ENCODE assay signal across 14 mouse cellular contexts in the genomic region with DNA sequence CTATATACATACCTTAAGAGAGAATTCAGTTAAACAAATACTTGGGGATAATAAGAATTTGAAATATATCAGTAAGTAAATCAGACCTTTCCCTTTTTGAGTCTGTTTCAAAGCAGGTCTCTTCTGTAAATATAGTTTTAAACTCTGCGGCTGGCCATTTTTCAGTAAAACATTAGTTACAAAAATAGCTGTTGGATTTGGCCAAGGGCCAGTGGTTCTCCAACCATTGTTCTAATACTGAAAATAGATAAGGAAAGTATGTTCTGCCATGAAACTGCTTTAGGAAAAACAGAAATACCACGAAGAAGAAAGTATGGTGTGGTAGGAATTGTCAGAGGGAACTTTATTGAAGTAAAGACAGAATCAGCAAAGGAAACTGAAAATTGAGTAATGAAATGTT. TPM values are rescaled to one million over a fixed set of nuclear protein-coding genes. Genes with fewer than 3 reads are reported as not detected.
DNase-seq lines count a peak whose midpoint lies in the region; ATAC-seq and TF ChIP-seq lines count a peak whose summit lies in the region.
"Had no signal": no experiment of that assay in that cellular context is flagged by ENCODE, and none has a peak within 500 bp of the region (broad histone marks: within the 10 kb centered on the region; RNA-seq: fewer than 3 reads in every experiment).

No protein-coding gene starts in this region.

- no peak overlapping the region for H3K9ac ChIP-seq in heart, embryonic 12.5 days
- H3K9ac ChIP-seq in liver, adult 2 months (ENCODE audit: low read depth, low read length): no peak overlapping the region
- H3K9ac ChIP-seq in liver, embryonic 11.5 days (ENCODE audit: low read depth, low read length): no peak overlapping the region
- H3K9ac ChIP-seq in heart, postnatal 0 days (replicated peaks; ENCODE audit: low read depth, low read length): no peak overlapping the region
- H3K9ac ChIP-seq: limb, embryonic 12.5 days; lung, embryonic 15.5 days had no signal

- no peak overlapping the region for H3K4me2 ChIP-seq in heart, embryonic 12.5 days
- no peak overlapping the region for H3K4me2 ChIP-seq in liver, embryonic 11.5 days
- peak overlapping the region; percentile 38 for H3K4me2 ChIP-seq in heart, postnatal 0 days (ENCODE audit: low read depth, low read length)
- H3K4me2 ChIP-seq: limb, embryonic 12.5 days; lung, embryonic 15.5 days had no signal

- no peak for ATAC-seq in heart, embryonic 12.5 days (ENCODE audit: insufficient number of reproducible peaks, low FRiP score)
- no peak for ATAC-seq in liver, embryonic 11.5 days (replicated peaks; ENCODE audit: low FRiP score)
- ATAC-seq in heart, postnatal 0 days (ENCODE audit: insufficient read depth, low read depth): no peak
- ATAC-seq: inflammation-experienced regulatory T-cells, adult 6 months had no signal

- WGBS in heart, embryonic 12.5 days: 20% methylated on average over 2 of the region's 2 CpGs
- 5% methylated on average over 2 of the region's 2 CpGs for WGBS in liver, adult 2 months
- WGBS in liver, embryonic 11.5 days: 78% methylated on average over 2 of the region's 2 CpGs
- WGBS in heart, postnatal 0 days: 6% methylated on average over 2 of the region's 2 CpGs

- no peak for DNase-seq in heart, adult 9 months (ENCODE audit: low spot score in 2 of 2)
- peak; percentile 33 for DNase-seq in liver, adult 2 months (ENCODE audit: extremely low read depth, low read depth, low spot score)
- no peak for DNase-seq in liver, embryonic 11.5 days (ENCODE audit: low spot score)
- DNase-seq in brain, adult 2 months (ENCODE audit: low read depth, low spot score): peak; percentile 18
- DNase-seq in heart, postnatal 0 days (ENCODE audit: low spot score): peak; percentile 54
- DNase-seq in embryo, embryonic 11 days: no peak
- DNase-seq: gastrocnemius, postnatal 14 days had no signal

- peaks cover 12% of the 10 kb centered on the region for H3K4me1 ChIP-seq in heart, embryonic 12.5 days (replicated peaks)
- peaks cover 13% of the 10 kb centered on the region for H3K4me1 ChIP-seq in liver, adult 2 months (ENCODE audit: control insufficient read depth, insufficient read depth, low read length)
- H3K4me1 ChIP-seq in liver, embryonic 11.5 days (replicated peaks; ENCODE audit: control insufficient read depth, insufficient read depth, low read length): peaks cover under 1% of the 10 kb centered on the region
- H3K4me1 ChIP-seq in heart, postnatal 0 days (ENCODE audit: control insufficient read depth, insufficient read depth): peaks cover 14% of the 10 kb centered on the region

- peaks cover 13% of the 10 kb centered on the region; the same call in 1 of the 2 replicates for H3K79me2 ChIP-seq in liver, adult 2 months (ENCODE audit: control insufficient read depth, insufficient read depth, low read length)

- no peak overlapping the region for H3K4me3 ChIP-seq in heart, embryonic 12.5 days
- H3K4me3 ChIP-seq in liver, adult 2 months (ENCODE audit: insufficient read depth, low read depth, low read length): no peak overlapping the region
- no peak overlapping the region for H3K4me3 ChIP-seq in liver, embryonic 11.5 days (ENCODE audit: low read depth, low read length)
- H3K4me3 ChIP-seq in heart, postnatal 0 days (ENCODE audit: low read depth, low read length): no peak overlapping the region; the same call in 1 of the 2 replicates
- H3K4me3 ChIP-seq: forebrain, embryonic 10.5 days; limb, embryonic 12.5 days; lung, embryonic 15.5 days; midbrain, embryonic 10.5 days had no signal

- H3K27me3 ChIP-seq in heart, embryonic 12.5 days (replicated peaks): no peaks in the 10 kb centered on the region
- H3K27me3 ChIP-seq in liver, adult 2 months (ENCODE audit: control insufficient read depth, insufficient read depth, low read length): no peaks in the 10 kb centered on the region
- no peaks in the 10 kb centered on the region for H3K27me3 ChIP-seq in liver, embryonic 11.5 days (replicated peaks; ENCODE audit: control insufficient read depth, insufficient read depth, low read length)
- H3K27me3 ChIP-seq in heart, postnatal 0 days (ENCODE audit: control insufficient read depth, insufficient read depth, low read length): no peaks in the 10 kb centered on the region
- H3K27me3 ChIP-seq: limb, embryonic 12.5 days; lung, embryonic 15.5 days had no signal

- H3K27ac ChIP-seq in heart, embryonic 12.5 days (ENCODE audit: poor library complexity, severe bottlenecking): 0 out of 2 replicates have a peak overlapping the region, but pooled peaks have one; percentile 43
- no peak overlapping the region for H3K27ac ChIP-seq in liver, adult 2 months (replicated peaks; ENCODE audit: insufficient read depth, low read depth, low read length)
- no peak overlapping the region for H3K27ac ChIP-seq in liver, embryonic 11.5 days (ENCODE audit: low read depth, low read length)
- peak overlapping the region; percentile 53; the same call in 1 of the 2 replicates for H3K27ac ChIP-seq in heart, postnatal 0 days (ENCODE audit: low read depth)
- H3K27ac ChIP-seq: forebrain, embryonic 10.5 days; limb, embryonic 12.5 days; lung, embryonic 15.5 days; midbrain, embryonic 10.5 days had no signal

- TF ChIP-seq CTCF in liver, adult 2 months (IDR thresholded peaks at IDR 0.05; ENCODE audit: low read depth, low read length): no peak
- no peak for TF ChIP-seq CTCF in heart, postnatal 0 days (IDR thresholded peaks at IDR 0.05; ENCODE audit: low read depth)

- TF ChIP-seq EP300 in heart, postnatal 0 days (IDR thresholded peaks at IDR 0.05; ENCODE audit: low read depth): no peak

- peaks cover 61% of the 10 kb centered on the region for H3K36me3 ChIP-seq in heart, embryonic 12.5 days
- H3K36me3 ChIP-seq in liver, adult 2 months (ENCODE audit: control insufficient read depth, insufficient read depth, low read length): peaks cover 50% of the 10 kb centered on the region
- H3K36me3 ChIP-seq in liver, embryonic 11.5 days (ENCODE audit: control insufficient read depth, insufficient read depth, low read length): peaks cover 33% of the 10 kb centered on the region
- peaks cover 62% of the 10 kb centered on the region for H3K36me3 ChIP-seq in heart, postnatal 0 days (replicated peaks; ENCODE audit: control insufficient read depth, insufficient read depth, low read length)

- no peak for TF ChIP-seq POLR2A in liver, adult 2 months (IDR thresholded peaks at IDR 0.05; ENCODE audit: extremely low read depth, insufficient read depth, low read length)

- no peaks in the 10 kb centered on the region for H3K9me3 ChIP-seq in heart, embryonic 12.5 days (replicated peaks)
- H3K9me3 ChIP-seq in liver, embryonic 11.5 days (ENCODE audit: control insufficient read depth, low read length): no peaks in the 10 kb centered on the region
- no peaks in the 10 kb centered on the region for H3K9me3 ChIP-seq in heart, postnatal 0 days (replicated peaks; ENCODE audit: control insufficient read depth, low read length)
- H3K9me3 ChIP-seq: forebrain, embryonic 10.5 days; G1E; limb, embryonic 12.5 days; lung, embryonic 15.5 days; midbrain, embryonic 10.5 days had no signal

RNA-seq across cellular contexts. Expression of gene Cpeb3, which starts 6.3 kb away (rescaled TPM):
- 6.8 and 9.5 TPM in 2 replicates for polyA plus RNA-seq in heart, embryonic 12.5 days (2016; fragmentation: Nextera tagmentation; extraction: Ambion mirVana)
- 6.4 and 8.9 TPM in 2 replicates for total RNA-seq in liver, adult 2 months (2014; rRNA removed)
- 4.3 TPM in 2 replicates for polyA plus RNA-seq in liver, adult 2 months (2012; rRNA removed)
- 1.3 and 2.0 TPM in 2 replicates for polyA plus RNA-seq in liver, embryonic 11.5 days (2014; fragmentation: Nextera tagmentation; extraction: Ambion mirVana)
- 19.6 and 21.8 TPM in 2 replicates for total RNA-seq in heart, postnatal 0 days (2014; rRNA removed; ENCODE audit: low replicate concordance)
- 13.5 and 13.7 TPM in 2 replicates for polyA plus RNA-seq in heart, postnatal 0 days (2015; fragmentation: Nextera tagmentation; extraction: Ambion mirVana)
- polyA plus RNA-seq: inflammation-experienced regulatory T-cells, adult 6 months had no signal

RNA-seq across cellular contexts. Expression of gene March5, which starts 7.4 kb away (rescaled TPM):
- 101 and 103 TPM in 2 replicates for polyA plus RNA-seq in heart, embryonic 12.5 days (2016; fragmentation: Nextera tagmentation; extraction: Ambion mirVana)
- 84.0 and 93.1 TPM in 2 replicates for total RNA-seq in liver, adult 2 months (2014; rRNA removed)
- polyA plus RNA-seq in liver, adult 2 months (2012; rRNA removed): 33.8 and 38.5 TPM in 2 replicates
- 117 and 130 TPM in 2 replicates for polyA plus RNA-seq in liver, embryonic 11.5 days (2014; fragmentation: Nextera tagmentation; extraction: Ambion mirVana)
- 72.7 and 80.9 TPM in 2 replicates for total RNA-seq in heart, postnatal 0 days (2014; rRNA removed; ENCODE audit: low replicate concordance)
- 82.5 and 84.3 TPM in 2 replicates for polyA plus RNA-seq in heart, postnatal 0 days (2015; fragmentation: Nextera tagmentation; extraction: Ambion mirVana)

Comparison
In these comparisons a context has a peak if more than half of its experiments do, and no peak if none do; other contexts are left out.
1. DNase-seq: peak in liver, adult 2 months (single experiment), brain, adult 2 months (single experiment) and heart, postnatal 0 days (single experiment); none in heart, adult 9 months (0 of 2), liver, embryonic 11.5 days (single experiment) and embryo, embryonic 11 days (single experiment).
2. H3K27ac ChIP-seq: peak in heart, embryonic 12.5 days (single experiment) and heart, postnatal 0 days (single experiment); none in liver, adult 2 months (single experiment) and liver, embryonic 11.5 days (single experiment).